Mouse (Mus musculus) embryonic facial prominence, embryonic 10.5 days (tissue): ENCODE data around the gene Gsap. TPM values are rescaled to one million over a fixed set of nuclear protein-coding genes. Genes with fewer than 3 reads are reported as not detected.

Experiments used
- polyA plus RNA-seq: library from polyadenylated mRNA; unstranded; fragments of >200 nt; fragmentation: Nextera tagmentation; extraction: Ambion mirVana; gene quantifications from 2 replicates; pipeline ENCODE4 v1.2.1, GENCODE M21; 2016

Gene Gsap
- polyA plus RNA-seq, 1 experiment from 2014 or later: 1.5 TPM

Other genes starting within 250 kb of the Gsap start
- 4.7 and 5.0 TPM in 2 replicates for gene Rsbn1l, start 229.9 kb upstream of the Gsap start, polyA plus RNA-seq
- gene Ptpn12, start 130.3 kb upstream of the Gsap start, polyA plus RNA-seq: 22.6 and 25.6 TPM in 2 replicates
- gene Fgl2, start 186.4 kb downstream of the Gsap start, polyA plus RNA-seq: 0.49 and 1.1 TPM in 2 replicates
- gene Ccdc146, start 238.4 kb downstream of the Gsap start, polyA plus RNA-seq: 0.16 TPM in 1 of 2 replicates, not detected in the other
- gene Fam185a, start 238.7 kb downstream of the Gsap start, polyA plus RNA-seq: 6.0 and 7.2 TPM in 2 replicates